Mouse (Mus musculus) frontal cortex, postnatal 10 days (tissue): Measurements from ENCODE around the gene Prr3.
"Not testable (repeated sequence)": the region's sequence is repeated elsewhere in the genome, so short reads cannot be mapped to it uniquely, and the experiment has no call there.

ENCODE experiments used
- DNase-seq, 2 experiments: peaks; one replicate each; pipeline ENCODE4 v3.0.0; 2022; ENCODE audit warnings: low spot score in 2 of 2, mixed read lengths in 1 of 2

Prr3 gene

DNA sequence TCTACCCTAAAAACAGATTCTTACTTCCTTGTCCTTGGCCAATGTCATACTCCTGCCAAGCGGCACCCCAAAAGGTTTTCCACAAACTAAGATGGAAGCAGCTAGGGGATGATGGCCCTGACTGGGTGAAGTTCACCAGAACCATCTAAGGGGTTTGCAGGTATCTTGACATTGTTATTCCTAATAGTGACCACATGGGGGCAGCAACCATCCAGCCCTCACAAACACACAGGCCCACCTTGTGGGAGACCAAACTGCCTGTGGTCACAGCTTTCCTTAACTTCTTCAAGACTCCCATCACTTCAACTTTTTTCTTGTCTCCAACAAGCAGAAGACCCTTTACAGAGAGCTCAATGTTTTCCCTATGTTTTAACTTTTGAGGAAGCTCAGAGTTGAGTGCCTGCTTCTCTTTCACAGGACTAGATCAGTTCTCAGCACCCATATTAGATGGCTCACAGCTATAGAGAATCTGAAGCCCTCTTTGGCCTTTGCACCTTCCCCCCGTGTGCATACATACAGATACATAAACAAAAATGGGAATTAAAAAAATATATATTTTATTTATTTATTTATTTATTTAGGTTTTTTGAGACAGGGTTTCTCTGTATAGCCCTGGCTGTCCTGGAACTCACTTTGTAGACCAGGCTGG is 42.2 kb downstream of the Prr3 start:
- DNase-seq = no peak

GRCm38 (mm10) chr17:35935763-35936162 is 44.3 kb downstream of the Prr3 start:
- not testable (repeated sequence) for DNase-seq

- no peak for DNase-seq
Observed at GRCm38 (mm10) chr17:35932608-35933007, 47.4 kb downstream of the Prr3 start.

DNA sequence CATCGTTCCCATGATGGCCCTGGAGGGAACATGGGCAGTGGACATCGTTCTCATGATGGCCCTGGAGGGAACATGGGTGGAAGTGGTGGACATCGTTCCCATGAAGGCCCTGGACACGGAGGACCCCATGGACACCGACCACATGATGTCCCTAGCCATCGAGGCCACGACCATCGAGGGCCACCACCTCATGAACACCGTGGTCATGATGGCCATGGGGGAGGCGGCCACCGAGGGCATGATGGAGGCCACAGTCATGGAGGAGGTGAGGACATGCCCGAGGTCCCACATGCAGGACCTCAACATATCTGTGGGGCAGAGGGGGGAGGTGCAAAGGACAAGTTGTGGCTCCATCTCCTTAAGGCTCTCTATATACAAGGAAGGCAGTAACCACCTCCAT is 49.4 kb downstream of the Prr3 start:
- no peak for DNase-seq

DNA sequence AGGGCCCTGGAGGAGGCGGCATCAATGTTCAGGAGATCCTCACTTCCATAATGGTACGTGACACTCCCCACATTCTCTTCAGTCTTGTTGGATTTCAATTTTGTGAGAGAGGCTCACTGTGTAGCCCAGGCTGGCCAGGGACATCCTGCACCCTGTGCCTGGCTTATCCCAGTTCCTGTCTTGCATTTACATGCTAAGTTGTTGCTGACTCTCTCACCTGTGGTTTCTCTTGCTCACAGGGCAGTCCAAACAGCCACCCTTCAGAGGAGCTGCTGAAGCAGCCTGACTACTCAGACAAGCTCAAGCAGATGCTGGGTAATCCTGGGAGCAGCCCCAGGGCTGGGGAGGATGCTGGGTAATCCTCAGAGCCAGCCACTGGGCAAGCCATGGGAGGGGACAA is 50.5 kb downstream of the Prr3 start:
- no peak for DNase-seq

GRCm38 (mm10) chr17:35927471-35927870 is 52.6 kb downstream of the Prr3 start:
- no peak for DNase-seq

- peak in 1 of 2 experiments; percentile 12 for DNase-seq
Observed at GRCm38 (mm10) chr17:35923281-35923680, 56.8 kb downstream of the Prr3 start.

- no peak for DNase-seq
Observed at GRCm38 (mm10) chr17:35922566-35922965, 57.5 kb downstream of the Prr3 start.
